Mouse (Mus musculus): Measurements from ENCODE around the gene Ralgapa1. TPM values are rescaled to one million over a fixed set of nuclear protein-coding genes. Genes with fewer than 3 reads are reported as not detected.
"Not testable (repeated sequence)": the region's sequence is repeated elsewhere in the genome, so short reads cannot be mapped to it uniquely, and the experiment has no call there.

The Ralgapa1 gene
- polyA plus RNA-seq, 1 experiment from 2014 or later, result 10.0 TPM

- no peak overlapping the region for H3K4me2 ChIP-seq
- no peak overlapping the region for H3K27ac ChIP-seq
Measured at GRCm38 (mm10) chr12:55559184-55559855, 261.6 kb downstream of the Ralgapa1 start.

GRCm38 (mm10) chr12:55557866-55558265, 263.1 kb downstream of the Ralgapa1 start:
- Histone ChIP-seq H3K27me3 (replicated peaks) (no peaks in the 10 kb centered on the region), H3K36me3 (no peaks in the 10 kb centered on the region), H3K4me2 (no peak overlapping the region), H3K27ac (no peak overlapping the region), H3K9me3 (replicated peaks) (no peaks in the 10 kb centered on the region), H3K4me3 (no peak overlapping the region), H3K9ac (no peak overlapping the region), H3K4me1 (peaks cover 10% of the 10 kb centered on the region)
- ATAC-seq, result no peak
- 76% methylated on average over 6 of the region's 6 CpGs for WGBS (ENCODE audit: insufficient replicate concordance)

More at GRCm38 (mm10) chr12:55559184-55559855, 261.6 kb downstream of the Ralgapa1 start:
- peaks cover 10% of the 10 kb centered on the region for H3K4me1 ChIP-seq
- no peak overlapping the region for H3K4me3 ChIP-seq
- no peaks in the 10 kb centered on the region for H3K9me3 ChIP-seq (replicated peaks)
- H3K36me3 ChIP-seq, result no peaks in the 10 kb centered on the region
- H3K27me3 ChIP-seq (replicated peaks), result no peaks in the 10 kb centered on the region
- no peak for ATAC-seq
- 70% methylated on average over 12 of the region's 12 CpGs for WGBS (ENCODE audit: insufficient replicate concordance)
- H3K9ac ChIP-seq, result no peak overlapping the region

GRCm38 (mm10) chr12:55554901-55555300, 266.1 kb downstream of the Ralgapa1 start:
- not testable (repeated sequence) for H3K27me3 ChIP-seq (replicated peaks); ATAC-seq; H3K27ac ChIP-seq; H3K4me2 ChIP-seq; H3K9ac ChIP-seq; H3K9me3 ChIP-seq (replicated peaks); H3K4me1 ChIP-seq; H3K36me3 ChIP-seq; H3K4me3 ChIP-seq
- WGBS (ENCODE audit: insufficient replicate concordance), result 71% methylated on average over 6 of the region's 6 CpGs

Small RNAs within 50 kb of the gene (microRNA-seq; reads per million reads assigned to microRNA genes)
- 3.2 reads per million for gene Gm23394

Other genes starting within 250 kb of the Ralgapa1 start
- gene Insm2, start 221.7 kb downstream of the Ralgapa1 start, polyA plus RNA-seq (2016; fragmentation: Nextera tagmentation; extraction: Ambion mirVana), result 0.10 TPM in 1 of 2 replicates, not detected in the other
- gene Brms1l, start 15.2 kb upstream of the Ralgapa1 start, polyA plus RNA-seq (2016; fragmentation: Nextera tagmentation; extraction: Ambion mirVana), result 22.9 and 24.4 TPM in 2 replicates

Data from liver, embryonic 12.5 days (tissue).